Mouse (Mus musculus) cerebellum, postnatal 36 days (tissue): Measurements from ENCODE around the gene Phactr1.

Experiments used
- DNase-seq, 2 experiments: peaks; one replicate each; pipeline ENCODE4 v3.0.0; 2021 to 2022; ENCODE audit warnings: mixed read lengths in 2 of 2

Gene Phactr1

DNA sequence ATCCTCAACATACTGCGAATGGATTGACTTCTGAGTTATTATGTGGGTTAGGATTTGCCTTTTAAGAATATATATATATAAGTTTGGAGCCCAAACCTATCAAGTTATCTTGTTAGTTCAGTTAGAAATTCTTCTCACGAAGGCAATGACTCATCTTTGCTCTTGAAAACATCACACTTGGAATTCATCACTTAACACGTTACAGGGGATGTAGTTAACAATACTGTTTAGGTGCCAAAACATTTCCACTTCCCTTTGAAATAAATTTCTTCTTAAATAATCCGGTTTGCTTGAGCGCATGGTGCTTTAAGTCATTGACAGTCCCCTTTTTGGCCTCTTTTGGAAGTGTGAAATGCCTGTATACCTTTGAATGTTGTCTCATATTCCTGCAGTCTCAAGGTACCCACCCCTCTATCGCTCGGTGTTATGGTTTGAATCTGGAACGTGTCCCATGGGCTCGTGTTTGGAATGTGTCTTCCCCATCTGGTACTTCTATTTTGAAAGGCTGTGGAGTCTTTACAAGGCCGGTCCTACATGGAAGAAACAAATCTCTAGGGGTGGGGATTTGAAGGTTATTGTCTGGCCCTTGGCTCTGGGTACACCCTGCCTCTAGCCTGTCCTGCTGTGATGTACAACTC, 80.6 kb downstream of the Phactr1 start:
- no peak for DNase-seq

DNA sequence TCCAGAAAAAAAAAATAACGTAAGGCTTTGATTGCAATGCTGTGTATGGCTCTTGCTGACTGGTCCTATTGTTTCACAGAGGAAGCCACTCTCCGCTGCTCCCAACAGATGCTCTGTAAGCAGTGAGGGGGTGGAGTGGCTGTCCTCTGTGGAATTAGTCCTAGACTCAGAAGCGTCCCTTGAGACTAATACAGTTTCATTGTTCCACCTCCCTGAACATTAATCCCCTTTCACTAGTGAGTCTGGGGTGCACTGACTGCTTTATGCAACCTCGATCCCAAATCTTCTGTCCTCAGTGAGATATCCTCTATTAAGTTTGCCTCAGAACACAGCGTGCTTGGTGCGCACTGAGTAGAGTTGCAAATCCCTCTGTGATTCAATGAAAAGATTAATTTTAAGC, 91.9 kb downstream of the Phactr1 start:
- DNase-seq = no peak

DNA sequence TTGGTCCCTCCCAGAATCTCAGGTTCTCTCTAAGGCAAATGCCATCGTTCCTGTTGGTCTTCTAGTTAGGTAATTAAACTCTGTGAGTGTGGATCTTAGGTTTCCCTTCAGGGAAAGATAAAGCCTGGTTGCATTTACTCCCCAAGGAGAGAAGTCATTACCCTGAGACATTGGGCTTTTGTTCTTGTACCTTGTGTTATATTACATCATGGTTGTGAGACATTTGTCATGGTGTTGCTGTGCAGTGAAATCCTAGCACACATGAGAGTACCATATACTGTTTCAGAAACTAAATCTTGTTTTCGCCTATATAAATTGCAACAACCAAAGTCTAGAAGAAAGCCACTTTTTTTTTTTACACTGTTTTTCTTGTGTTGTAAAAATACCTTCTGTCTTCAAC, 93.6 kb downstream of the Phactr1 start:
- DNase-seq = no peak

DNA sequence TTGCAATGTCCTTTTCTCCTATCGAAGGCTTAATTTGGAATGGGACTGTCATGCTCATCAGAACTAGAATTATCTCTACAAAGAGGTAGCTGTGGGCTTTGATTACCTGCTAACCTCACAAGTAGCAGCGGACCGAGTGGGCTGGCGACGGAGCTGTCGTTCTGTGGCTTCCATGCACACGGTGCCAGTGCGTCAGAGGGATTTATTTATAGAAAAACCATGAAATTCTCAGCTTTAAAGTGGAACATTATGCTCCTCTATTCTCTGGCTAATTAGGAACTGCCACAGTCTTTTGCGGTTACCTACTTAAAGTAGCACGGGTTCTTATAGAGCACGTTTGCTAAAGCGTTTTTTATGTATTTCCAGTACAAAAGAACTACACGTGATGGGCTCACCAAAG, 101.7 kb downstream of the Phactr1 start:
- no peak for DNase-seq

DNA sequence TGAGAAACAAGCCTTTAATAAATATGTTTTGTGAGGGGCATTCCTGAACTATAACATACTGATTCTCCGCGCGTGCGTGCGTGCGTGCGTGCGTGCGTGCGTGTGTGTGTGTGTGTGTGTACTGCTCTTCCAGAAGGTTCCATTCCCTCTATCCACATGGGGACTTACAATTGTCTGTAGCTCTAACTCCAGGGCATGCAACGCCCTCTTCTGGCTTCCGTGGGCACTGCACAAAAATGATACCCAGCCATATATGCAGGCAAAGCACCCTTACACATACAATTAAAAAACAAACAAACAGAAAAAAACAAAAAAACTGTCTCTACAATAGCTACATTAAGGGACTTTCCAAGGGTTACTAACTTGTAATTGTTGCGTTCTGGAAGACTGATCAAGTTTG, 108.8 kb downstream of the Phactr1 start:
- DNase-seq = no peak

DNA sequence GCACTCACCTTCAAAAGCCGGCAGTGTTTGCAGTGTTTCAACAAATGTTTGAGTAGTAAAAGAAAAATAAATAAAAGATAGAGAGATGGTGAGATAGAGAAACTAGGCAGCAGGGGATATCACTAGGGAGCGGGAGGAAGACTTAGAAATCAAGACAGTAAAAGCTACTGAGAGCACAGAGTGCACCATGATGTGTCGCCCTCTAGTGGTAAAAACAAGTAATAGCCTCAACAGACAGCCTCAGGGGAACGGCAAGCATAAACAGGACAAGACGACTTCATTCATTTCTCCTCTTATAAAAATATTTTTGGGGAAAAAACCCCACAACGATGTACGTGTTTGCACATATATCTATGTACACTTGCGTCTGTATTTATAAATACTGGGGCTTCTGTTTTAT, 111.9 kb downstream of the Phactr1 start:
- peak in 1 of 2 experiments; percentile 10 for DNase-seq

DNA sequence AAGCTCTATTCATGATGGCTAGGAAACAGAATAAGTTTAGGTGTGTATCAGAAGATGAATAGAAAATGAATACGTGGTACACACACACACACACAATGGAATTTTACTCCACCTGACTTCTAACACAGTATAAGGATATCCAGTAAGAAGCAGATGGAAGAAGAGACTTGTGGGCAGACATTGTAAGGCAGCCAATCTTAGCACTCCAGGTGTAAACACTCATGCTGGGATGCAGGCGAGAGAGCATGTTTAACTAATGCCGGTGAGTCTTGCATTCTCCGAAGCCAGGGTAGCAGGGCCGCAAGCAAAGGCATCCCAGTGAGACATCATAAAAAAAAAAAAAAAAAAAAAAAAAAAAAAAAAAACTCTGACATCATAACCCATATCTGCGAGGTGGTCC, 120.1 kb downstream of the Phactr1 start:
- DNase-seq = no peak

DNA sequence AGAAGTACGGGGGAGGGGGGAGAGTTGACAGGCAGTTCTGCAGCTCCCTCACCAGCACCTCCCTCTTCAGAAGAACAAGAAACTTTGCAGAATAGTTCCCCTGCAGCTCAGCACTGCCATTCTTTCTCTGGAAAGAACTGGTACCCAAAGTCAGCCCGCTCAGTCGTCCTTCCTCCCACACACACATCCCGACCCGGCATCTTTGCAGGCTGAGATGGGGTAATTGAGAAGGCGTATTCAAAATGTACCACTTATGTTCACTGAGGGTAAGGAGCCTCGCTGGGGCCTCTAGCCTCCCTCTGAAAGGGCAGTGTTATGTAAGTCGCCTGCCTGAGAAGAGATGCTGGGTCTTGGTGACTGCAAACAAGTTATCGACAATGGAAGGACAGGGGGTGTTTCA, 123.9 kb downstream of the Phactr1 start:
- DNase-seq = no peak

DNA sequence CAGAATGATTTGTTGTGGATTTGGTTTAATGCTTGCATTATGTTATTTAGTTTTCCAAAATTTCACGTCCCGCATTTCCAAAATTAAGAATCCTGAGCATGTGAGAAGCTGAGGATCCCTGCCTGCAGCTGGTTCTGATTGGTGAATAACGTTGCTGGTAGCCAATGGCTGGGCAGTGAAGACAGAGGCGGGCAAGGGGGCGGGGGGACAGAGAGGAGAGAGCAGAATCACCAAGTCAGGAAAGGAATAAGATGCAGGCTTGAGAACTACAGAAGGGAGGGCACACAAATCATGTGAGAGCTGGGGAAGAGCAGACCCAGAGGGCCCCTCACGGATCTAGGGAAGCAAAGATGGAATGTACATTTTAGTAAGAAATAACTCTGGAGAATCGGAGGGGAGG, 132.3 kb downstream of the Phactr1 start:
- DNase-seq = no peak

DNA sequence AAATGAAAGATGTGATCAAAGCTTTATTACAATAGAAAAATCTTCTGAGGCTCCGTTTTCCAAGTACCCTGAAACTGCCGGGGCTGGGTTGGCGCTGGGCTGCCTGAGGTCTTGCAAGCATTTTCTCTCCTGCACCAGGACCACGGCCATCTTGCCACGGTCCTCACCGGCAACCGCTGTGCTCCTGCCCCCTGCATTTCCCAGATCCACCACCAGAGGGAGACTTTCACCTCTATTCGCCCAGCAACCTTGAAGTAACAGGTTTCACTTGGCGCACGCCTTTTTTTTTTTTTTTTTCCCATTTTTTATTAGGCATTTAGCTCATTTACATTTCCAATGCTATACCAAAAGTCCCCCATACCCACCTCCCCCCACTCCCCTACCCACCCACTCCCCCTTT, 138.0 kb downstream of the Phactr1 start:
- peak; percentile 62 to 67 for DNase-seq

DNA sequence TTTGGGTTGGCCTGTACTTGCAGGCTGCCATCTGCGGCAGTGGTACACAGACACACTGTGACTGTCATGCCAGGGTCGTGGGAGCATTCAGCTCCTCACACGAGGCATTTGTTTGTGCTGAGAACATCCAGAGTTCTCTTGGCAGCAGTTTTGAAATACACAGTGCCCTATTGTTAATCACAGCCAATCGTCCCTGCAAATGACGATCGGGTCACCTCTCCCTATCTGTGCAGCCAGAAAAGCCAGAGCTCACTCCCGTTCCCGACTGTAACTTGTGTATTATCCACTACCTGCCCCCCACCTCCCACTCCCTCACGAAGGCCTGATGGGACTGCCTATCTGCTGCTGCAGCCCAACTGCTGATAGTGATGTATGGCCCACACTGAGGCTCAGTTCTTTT, 140.1 kb downstream of the Phactr1 start:
- no peak for DNase-seq

DNA sequence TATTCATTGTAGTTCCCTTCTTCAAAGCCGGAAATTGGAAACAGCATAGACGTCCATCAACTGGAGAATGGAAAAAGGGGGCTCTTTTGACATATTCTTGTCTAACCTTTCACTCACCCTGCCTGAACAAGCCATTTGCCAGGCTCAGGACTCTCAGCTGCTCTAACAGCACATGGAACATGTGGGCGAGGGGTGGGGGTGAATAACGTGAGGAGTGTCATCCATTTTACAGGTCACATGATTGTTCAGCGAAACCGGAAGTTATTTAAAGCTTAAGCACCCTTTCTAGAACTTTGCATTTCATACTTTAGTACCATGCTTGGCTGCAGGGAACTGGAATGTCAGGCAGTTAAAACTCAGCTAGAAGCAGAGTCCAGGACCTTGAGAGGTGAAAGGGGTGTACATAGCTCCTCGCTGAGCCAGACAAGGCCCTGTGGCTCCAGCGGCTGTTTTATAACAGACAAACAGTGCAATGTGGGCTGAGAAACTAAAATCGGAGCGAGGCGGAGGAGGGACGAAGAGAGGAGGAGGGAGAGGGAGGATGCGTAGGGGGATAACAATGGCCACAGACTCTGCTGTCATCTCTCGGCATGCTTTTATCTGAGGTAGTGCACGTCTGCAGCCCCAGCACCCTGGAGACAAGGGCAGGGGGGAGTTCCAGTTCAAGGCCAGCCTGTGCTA, 141.1 kb downstream of the Phactr1 start:
- DNase-seq = no peak

DNA sequence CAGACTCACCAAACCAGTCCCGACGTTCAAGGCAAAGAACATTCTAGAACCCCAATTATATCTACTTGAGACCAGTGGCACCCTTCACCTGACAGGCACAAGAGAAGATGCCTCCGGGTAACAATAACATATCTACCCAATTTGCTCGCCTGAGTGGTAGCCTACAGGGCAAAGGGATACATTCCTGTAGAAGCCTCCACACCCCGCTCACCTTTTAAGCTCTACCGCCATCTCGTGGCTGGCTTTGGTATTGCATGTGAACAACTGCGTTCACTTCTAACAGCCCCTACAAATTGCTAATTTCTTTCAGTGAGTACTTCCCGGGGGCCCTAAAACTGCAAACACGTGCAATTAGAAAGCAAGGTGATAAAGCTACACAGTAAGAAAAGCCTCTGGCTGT, 142.1 kb downstream of the Phactr1 start:
- DNase-seq = peak; percentile 83 to 88

DNA sequence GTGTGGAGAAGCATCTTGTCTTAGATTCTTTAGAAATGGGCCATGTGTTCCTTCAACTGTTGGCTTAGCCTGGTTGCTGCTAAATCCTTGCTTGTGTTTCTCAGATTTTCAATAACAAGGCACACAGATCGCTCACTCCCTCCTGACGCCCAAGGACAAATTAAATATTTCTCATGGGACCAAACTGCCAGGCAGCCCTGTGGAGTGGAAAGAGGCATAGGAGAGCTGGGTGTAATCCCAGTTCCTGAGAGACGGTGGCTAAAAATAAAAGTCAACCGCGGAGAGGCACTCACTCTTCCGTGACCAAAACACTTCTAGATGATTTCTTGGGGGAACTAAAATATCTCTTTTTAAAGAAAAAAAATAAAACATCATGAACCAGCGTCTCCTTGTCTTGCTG, 143.5 kb downstream of the Phactr1 start:
- no peak for DNase-seq

DNA sequence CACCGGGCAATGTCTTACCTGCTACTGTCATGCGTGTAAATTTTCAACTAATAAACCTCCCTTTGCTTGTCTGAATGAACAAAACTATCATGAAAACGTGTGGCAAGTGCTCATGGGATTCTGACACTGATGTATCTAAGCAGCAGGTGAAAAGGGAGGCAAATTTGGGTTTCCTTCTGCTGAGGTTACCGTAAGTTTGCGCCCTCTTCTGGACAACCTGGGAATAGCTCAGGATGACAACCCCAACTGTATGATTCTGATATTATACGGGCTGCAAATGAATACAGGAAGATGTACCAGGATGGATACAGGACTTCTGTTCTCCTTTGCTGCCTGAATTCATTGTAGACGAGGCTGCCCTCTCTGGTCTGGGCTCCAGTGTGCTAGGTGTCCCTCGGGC, 146.2 kb downstream of the Phactr1 start:
- peak; percentile 65 to 73 for DNase-seq

DNA sequence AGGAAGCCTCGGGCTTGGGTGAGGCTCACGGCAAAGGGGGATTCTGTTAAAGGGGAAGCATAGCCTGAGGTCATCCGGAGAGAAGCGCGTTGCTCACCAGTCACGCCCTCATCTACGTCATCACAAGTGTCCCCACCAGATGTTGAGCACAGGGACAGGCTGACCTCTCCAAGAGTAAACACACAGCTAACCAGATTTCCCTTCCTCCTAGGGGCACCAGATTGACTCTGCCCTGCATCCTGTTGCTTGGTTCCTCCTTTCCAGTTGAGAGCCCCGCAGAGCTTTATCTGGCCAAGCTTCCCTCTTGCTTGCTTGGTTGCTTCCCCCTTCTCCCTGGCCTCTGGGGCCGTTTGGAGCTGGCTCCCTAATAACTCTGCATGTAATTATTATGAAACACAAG, 148.6 kb downstream of the Phactr1 start:
- DNase-seq = no peak

DNA sequence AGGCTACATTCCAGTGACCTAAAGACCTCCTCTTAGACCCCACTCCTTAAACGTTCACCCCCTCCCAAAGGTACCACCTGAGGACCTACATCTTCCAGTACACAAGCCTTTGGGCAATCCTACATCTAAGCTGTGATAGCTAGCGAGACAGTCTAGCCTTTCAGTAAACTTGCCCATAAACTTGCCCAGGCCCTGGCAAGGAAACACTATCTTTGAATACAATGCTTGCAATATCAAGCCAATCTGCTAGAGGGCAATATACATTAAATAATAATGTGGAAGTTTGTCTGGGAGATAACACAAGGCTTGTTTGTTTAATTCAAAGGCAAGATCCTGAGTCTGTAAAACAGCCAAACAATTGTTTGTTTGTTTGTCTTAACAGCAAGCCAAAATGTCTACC, 155.0 kb downstream of the Phactr1 start:
- DNase-seq = no peak

DNA sequence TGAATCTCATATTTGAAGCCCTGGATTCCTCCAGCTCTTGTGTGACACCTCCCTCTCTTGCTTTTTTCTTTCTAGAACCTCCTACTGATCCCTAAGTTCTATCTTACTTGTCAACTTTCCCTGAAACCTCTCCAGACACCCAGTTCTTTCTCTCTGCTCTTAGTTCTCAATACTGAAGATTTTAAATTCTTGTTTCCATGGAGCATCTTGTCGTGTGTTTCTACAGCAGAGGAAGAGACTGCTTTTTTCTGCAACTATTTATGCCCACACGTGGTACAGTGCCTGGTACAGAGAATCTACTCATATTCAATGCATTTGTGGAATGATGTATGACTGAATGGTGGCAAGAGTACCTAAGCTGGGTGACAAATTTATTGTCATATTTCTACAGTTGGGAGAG, 158.9 kb downstream of the Phactr1 start:
- DNase-seq = no peak

DNA sequence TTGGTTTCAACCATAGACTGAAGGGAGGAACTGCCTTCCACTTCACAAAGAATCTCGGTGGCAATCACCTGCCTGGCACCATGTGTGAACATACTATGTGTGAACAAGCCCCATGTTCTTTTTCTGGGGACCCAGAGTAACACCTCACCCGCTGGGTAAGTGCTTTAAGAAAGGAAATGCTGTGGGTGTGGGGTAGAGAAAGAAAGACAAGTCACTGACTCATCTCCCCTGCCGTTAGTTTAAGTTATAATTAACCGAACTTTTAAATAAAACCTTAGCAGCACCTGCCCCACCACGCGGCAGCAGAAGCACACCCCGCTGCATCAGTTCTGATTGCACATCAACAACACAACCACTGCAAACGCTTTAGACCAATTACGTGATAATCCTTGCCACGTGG, 171.7 kb downstream of the Phactr1 start:
- no peak for DNase-seq

DNA sequence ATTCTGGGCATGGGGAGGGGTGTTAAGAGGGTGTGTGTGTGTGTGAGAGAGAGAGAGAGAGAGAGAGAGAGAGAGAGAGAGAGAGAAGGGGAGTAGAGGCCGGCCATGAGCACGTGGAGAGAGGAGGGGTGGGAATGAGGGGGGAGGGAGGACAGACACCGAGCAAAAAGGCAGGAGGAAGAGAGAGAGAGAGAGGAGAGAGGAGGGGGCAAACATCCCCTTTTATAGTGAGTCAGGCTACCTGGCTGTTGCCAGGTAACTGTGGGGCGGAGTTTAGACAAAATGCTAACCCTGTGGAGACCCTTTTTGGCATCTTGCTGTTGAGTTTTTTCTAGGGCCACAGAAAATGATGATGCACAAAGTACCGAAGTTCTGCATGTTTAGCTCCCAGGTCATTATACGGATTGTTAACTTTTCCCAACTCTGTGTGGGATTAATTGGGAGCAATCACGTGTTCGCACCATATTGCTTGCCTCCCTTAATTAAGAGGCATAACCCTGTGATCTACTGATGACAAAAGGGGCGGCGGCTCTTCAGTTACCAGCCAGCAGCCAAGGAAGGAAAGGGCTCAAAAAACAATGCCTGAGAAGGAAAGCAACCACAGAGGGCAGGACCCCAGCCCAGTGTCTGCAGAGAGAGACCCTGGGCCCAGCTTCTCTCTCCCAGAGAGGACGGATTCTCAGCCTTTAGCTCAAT, 173.6 kb downstream of the Phactr1 start:
- DNase-seq = no peak

DNA sequence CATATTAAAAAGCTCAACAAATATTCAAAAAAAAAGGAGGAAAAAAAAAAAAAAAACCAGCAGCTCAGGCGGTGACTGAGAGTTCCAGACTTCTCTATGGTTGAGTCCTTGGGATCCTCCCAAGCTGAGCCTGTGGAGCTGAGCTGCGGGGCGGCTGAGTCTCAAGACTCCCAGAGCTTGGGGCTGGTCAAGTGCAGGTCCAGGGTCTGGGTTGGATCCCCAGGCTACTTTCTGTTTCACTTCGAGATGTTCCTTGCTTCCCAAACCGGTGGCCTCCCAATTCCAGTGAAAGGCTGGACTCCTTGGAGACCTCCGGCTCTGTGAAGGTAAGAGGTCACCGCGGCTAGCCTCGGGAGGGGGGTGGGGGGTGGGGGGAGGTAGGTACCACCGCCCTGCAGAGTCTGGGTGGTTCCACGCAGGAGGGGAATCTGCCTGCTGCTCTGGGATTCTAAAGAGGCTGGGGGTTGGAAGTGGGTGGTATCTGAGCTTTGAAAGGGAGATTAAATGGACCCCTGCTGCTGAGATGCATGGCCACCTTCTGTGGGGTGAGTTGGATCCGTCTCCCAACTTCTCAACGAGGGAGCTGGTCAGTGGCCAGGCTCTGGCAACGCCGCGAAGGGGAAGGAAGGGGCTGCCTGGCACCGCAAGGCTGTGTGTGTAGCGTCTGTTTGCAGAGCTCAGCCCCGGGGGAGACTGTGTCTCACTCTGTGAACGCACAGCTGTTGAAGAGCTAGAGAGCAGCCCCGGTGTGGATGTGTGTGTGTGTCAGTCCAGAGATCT, 185.9 kb downstream of the Phactr1 start:
- DNase-seq = peak; percentile 29 to 40

DNA sequence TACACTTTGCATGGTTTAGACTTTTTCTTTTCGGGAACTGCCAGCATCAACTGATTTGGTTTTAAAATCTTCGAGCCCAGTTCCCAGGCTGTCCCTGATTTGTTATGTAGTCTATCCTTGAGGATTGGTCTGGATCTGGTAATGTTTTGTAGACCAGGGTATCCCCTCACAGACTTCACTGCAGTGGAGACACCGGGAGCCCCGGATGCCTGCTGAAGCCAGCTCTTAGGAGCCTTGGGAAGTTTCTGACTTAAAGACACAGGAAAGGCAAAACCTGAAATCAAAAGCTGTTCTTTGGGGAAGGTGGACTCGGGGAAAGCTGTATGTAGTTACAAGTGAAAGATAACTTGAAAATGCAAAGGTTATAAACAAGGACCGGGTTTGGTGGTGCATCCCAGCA, 186.6 kb downstream of the Phactr1 start:
- peak in 1 of 2 experiments; percentile 17 for DNase-seq

DNA sequence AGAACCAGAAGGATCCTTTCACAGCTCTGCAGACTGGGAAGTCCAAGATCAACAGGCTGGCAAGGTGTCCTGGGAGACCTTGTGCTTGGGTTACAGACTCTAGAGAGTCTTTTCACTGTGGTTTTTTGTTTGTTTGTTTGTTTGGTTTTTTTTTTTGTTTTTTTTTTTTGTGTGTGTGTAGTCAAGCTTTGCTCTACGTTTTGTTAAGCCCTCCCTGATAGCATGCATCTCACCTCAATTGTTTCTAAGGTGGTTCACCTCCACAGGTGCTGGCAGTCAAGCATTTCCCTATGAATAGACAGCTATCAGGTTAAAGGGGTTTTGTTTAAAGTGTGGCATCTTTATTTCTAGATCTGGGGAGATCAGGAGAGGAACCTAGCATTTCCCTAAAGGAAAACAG, 191.7 kb downstream of the Phactr1 start:
- DNase-seq = no peak

DNA sequence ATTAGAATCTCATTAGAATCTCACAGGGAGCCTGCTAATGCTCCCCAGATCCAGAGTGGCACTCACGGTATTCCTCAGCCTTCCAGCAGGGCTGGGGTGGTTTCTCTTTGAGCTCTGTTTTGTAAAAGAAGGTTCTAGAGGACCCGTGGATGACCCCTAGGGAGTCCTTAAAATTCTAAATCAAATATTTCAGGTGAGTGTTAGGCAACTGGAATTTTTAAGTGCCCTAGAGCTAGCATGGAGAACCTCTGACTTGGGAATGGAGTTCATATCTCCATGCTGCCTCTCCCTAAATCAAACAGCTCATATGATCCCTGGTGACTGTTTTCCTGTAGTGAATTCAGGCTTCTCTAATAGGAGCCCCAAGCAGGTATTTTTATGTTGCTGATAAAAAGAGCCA, 197.9 kb downstream of the Phactr1 start:
- DNase-seq = no peak
